Mouse (Mus musculus) embryo, embryonic 9.5 days (tissue): ENCODE results near the gene Myzap.
A peak's percentile ranks its signal among the peaks of the same experiment; 100 is the strongest.

Source experiments
- DNase-seq: peaks from one replicate; pipeline ENCODE4 v3.0.0-alpha.2; 2017; ENCODE audit errors: extremely low spot score

Gene Myzap

DNA sequence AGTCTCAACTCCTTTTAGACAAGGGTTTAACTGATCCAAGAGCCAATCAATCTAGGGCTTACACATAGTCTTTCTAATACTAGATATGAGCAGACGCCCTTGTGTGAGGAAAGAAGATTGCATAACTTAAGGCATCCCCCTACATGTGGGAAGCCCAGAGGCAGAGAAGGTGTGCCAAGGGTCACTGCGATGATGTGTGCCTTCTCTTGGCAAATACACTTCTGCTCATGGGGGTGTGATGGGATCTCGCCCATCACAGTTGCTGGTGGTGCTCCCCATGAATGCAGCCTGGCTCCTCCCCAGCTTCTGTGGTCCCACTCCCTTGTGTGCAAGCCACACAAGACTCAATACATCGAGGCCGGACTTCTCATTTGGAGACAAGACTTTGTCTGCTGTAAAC lies 47.3 kb downstream of the Myzap start:
- no peak for DNase-seq

DNA sequence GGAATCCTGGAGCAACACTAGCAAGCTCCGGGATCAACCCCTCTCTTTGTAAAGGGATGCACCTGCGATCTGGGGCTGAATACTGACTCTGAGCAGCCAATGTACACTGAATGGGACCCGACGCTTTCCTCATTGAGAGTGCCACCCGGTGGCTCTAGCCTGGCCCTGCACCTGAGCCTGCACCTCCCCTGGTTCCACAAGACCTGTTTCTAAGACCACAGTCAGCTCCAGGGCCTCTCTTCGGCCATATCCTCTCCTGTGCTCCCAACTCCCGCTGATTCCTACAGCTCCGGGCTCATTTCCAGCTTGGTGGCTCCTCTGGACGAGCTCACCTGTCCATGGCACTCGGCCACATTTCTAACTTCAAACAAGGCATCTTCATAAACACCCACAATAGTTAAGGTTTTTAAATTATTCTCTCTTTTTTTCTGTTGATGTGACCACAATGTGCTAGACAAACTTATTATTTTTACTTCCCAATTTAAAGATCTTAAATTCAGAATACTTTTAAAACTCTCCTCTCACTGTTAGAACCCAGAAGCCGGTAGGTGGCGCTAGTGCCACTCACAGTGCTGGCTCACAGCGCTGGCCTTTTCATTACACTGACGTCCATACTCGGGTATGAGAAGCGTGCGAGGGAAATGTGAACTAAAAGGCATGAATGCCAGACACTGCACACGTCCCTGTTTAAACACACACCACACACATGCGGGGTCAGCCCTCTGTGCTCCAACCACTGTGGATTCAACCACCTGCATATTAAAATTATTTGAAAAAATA lies 48.5 kb downstream of the Myzap start:
- DNase-seq, result peak; percentile 71

DNA sequence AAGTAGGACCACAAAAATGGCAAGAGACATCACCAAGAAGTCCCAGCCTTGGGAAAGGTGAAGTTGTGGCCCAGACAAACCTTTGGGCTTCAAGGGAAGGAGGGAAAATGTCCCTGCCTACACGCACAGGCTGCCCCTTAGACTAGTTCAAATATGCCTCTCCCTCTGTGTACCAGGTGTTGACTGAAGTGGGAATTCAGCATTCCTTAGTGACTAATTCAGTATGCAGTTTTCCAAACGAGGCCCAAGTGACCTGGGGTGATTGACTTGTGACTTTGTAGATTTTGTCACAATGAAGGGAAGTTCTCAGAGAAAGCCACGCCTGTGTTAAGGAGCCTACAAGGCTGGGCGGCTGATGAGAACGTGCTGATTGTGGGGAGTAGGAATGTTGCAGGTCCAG lies 49.9 kb downstream of the Myzap start:
- no peak for DNase-seq

DNA sequence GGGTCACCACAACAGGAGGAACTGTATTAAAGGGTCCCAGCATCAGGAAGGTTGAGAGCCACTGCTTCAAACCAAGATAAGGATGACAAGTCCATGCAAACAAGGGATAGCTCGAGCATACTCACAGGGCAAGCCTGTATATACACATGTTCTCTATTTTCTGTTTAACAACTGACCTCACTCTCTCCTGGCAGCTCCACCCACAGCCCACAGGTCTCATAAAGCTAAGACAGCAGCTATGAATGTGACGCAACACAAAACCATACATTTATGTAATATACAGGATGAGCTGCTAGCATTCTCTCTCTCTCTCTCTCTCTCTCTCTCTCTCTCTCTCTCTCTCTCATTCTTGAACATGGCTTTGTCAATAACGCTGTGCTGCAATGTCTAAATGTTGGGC lies 51.4 kb downstream of the Myzap start:
- no peak for DNase-seq

DNA sequence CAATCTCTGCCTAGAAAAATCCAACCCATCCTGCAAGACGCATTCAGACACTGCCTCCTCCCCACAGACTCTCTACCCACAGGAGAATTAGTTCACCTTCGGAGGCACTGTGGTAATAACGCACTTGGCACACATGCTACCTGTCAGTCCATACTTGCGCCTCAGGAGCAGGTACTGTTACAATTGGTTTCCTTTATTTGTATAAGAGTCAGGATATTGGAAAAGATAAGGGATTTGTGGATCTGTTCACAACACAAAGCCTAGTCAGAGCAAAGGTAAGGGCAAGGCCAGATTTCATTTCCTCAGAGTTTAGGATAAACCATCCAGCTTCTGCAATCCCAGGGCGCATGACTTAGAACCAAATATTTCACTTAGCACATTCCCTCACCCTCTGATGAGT lies 56.4 kb downstream of the Myzap start:
- no peak for DNase-seq

DNA sequence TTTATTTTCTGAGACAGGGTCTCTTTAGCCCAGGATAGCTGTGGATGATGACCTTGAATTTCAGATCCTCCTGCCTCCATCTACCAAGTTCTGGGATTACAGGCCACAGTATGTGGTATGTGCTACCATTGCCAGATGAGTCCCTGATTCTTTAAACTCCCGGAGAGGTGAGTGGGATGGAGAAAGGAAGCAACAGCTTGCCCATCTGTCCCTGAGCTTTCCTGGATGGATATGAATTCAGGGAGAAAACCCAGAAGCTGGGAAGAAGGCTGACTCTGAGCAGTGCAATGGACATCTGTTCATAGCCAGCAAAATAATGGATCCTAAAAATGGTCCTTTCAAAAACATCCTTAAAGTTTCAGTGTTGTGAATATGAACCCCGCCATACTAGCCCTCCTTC lies 57.1 kb downstream of the Myzap start:
- DNase-seq, result no peak

DNA sequence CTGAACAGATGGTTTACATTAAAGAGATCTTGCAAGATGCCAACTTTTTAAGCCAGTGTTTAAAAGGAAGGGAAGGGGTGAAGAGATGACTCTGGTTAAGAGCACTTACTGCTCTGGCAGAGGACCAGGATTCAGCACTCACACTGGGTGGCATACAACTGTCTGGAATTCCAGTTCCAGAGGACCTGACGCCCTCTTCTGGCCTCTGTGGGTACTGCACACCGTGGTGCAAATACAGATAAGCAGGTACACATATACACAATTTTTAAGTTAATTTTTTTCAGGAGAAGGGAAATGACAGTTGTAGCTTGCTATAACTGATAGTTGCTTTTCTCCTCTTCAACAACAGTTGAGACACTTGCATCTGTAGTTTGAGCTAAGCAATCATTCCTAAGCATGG lies 62.2 kb downstream of the Myzap start:
- no peak for DNase-seq

DNA sequence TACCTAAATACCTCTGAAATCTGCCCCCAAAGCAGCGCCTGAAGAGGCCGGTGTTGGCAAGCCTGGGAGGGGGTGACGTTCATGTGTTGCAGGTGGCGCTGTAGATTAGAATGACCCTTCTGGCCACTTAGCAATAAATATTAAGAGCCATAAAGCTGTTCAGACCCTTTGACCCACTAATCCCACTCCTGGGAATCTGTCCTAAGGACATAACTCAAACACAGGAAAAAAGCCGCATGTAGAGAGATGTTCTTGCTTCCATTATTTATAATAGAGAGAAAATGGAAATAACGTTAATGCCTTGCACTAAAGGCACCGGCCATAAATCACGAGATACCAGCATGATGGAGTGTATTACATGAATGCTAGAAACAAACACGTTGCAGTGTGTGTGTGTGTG lies 64.7 kb downstream of the Myzap start:
- peak; percentile 44 for DNase-seq

DNA sequence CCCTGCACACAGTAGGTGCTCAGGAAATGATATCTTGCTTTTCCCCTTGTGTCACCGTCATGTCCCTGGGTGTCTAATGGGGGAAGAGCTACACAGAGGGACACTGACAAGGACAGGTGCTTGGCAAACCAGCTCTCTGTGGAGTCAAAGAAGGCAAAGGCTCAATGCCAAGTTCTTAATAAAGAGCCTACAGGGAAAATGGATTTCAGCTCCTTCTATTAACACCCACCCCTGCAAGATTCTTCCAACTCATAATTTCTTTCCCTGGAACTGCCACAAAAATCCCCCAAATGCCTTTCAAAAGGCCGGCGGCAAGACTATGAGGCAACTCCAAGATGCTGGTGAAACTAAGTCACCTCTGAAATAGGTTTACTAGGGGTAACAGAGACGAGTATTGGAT lies 68.3 kb downstream of the Myzap start:
- DNase-seq, result no peak

DNA sequence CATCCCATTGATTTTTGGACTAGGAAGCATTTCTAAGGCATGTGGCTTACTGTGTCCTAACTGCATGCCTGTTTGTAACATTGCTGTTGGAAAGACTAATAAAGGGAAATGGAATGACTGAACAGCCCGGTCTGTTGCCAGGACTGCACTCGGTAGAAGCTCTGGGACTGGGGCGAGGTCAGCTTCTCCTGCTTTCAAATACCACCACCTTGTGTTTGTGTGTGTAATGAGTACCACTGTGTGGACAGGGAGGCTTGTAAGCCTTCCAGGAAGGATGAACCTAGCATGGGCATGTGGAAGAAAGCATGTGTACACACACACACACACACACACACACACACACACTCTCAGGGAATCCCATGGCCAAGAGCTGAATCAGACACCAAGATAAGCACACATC lies 72.3 kb downstream of the Myzap start:
- DNase-seq, result no peak

DNA sequence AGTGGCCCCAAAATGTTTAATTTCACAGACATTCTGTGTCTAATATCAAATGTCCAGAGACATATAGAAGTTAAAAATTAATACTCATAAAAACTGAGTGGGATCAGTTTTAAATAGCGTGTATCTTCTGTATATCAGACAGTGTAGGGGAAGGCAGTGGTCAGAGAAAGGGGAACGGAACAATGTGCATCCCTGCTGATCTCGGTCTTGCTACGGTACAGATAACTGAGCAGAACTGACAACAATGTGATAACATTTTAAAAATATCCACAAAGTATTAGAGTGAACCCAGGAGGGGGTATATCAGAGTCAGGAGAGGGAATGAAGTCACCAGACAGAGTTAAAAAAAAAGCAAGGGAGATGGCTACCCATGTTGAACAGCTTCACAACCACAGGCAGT lies 74.7 kb downstream of the Myzap start:
- no peak for DNase-seq

DNA sequence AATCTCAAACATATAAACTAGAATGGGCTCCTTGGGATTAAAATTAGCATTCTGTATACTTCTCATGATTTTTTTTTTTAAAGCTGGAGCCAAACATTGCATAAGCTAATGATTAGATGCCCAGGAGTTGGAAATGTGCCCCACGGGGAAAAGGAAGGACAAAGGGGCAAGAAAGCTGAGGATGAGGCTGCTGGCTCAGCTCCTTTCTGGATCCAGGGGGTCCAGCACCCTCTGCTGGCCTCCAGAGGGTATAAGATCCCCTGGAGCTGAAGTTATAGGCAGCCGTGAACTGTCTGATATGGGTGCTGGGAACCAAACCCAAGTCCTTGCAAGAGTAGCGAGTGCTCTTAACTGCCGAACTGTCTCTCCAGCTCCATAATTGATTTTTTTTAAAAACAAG lies 76.3 kb downstream of the Myzap start:
- no peak for DNase-seq

DNA sequence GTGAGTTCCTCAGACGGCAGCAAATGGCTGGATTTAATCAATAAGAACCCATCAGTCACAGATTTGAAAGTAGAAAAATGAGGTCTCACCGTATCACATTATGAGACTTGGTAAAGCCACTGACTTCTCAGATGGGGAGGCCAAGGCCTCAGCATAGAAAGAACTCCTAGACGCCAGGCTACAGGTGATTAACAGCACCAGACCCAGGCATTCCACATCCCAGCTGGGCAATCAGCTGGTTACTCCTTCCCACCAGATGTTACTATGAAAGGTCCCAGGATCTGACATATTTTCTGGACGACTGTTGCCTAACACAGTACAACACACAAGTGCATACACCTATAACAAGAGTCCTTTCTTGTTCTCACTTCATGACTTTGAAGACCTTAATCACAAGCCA lies 78.6 kb downstream of the Myzap start:
- DNase-seq, result no peak

DNA sequence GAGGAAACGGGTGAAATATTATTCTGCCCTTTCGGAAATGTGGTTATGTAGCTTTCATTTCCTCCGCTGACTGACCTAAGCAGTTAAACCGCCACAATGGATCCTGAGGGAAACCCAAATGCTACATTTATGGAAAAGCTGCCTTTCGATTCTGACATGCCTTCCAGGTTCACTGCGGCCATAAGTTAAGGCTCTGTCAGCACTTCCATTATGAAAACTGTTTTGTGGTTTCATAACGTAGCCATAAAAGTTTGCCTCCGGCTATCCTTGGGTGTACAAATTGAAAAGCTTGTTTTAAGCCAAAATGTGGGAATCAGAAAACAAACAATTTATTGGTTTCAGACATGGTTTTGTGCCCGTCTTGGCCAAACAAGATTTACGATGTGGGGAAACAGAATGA lies 79.3 kb downstream of the Myzap start:
- no peak for DNase-seq

DNA sequence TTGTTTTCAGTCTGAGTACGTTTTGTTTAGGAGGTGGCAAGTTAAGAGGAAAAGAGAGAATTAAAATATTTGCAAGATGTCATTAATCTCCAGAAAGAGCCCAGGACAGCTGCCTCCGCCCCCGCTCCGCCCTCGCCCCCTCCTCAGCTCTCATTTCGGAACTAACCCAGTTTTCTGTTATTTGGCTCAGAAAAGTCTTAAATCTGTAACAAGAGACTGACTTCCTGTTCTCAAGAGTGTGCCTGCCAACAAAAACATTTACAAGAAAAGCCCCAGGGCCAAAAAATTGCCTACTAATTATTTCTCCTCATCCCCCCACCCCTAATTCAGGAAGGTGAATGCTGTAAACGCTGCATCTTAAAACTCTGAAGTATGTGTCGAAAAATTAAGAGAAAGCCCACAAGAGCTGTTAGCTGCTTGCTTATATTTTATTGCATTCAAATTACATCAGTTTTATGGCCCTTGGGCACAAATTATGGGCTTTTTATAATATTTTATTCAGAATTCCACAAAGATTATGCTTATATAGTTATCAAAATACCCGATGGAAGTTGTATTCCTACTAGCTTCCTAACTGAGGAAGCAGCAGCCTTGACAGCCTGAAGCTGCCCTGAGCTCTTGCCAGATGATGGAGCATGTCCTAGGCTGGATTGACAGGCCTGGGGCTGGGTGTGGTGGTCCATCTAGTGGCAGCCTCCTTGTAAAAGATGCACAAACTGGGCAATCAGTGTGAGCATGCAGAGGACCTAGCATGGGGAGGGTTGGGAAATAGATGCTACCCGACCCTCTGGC lies 93.6 kb downstream of the Myzap start:
- DNase-seq, result no peak

DNA sequence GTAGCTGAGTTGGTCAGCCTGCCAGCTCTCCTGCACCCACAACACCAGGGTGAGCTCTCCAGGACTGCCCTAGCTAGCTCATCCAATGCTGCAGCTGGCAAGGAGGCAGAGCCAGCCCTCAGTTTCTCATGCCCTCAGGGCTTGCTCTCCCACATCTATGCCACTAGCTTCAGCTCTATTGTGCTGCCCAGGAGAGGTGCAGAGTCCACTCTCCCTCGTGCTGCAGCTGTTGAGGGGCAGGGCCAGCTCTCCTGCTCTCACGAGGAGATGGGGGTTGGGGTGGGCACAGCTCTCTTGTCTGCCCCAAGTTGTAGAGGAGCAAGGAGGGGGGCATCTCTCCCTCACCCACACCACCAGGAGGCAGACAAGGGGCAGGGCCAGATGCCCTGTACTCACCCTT lies 95.5 kb downstream of the Myzap start:
- DNase-seq, result no peak

DNA sequence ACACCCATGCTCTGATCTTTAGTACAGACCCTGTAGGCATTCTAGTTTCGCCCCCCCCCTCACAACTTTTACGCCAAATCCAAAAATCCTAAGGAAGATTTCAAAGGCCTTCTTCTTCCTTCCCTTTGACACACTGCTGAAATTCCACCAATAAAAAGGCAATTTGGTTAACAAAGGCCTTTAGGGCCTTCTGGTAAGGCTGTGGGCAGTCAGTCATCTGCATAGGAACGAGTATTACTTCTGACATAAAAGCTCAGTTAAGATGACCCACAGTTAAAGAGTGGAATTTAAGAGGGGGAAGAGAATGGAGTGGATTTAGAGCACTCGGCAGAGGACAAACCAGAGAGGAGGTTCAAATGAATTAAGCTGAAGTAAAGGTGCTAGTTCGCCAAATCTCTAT lies 98.4 kb downstream of the Myzap start:
- no peak for DNase-seq

DNA sequence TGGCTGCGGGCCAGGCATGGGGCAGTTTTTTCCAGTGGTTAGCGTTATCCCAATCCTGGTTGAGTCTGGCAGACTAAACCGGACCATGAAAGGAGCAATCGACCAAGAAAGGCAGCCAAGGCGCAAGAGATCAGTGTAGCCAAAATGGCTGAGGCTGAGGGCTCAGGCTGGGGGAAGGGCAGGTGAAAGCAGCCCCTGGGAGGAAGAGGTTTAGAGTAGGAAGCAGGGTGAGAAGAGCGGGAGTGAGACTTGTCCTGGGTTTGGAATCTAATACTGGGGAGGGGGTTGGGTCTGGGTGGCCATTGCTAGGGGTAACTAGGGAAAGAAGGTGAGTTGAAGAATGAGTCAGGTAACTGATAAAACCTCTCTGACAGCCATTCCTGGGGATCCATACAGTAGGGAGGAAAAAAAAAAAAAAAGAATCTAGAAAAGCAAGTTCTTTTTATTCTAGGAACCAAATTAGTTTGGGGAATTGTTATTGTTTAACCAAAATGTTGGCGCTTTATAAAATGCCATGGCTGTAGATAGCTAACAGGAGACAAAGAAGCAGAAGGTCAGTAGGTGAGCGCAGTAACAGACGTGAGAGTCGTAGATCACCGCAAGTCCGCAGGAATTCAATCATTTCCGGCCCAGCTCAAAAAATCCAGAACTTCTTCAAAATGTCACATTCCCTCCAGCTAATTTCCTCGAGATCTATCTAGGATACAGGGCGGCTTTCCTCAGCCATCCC lies 99.7 kb downstream of the Myzap start:
- DNase-seq, result no peak

DNA sequence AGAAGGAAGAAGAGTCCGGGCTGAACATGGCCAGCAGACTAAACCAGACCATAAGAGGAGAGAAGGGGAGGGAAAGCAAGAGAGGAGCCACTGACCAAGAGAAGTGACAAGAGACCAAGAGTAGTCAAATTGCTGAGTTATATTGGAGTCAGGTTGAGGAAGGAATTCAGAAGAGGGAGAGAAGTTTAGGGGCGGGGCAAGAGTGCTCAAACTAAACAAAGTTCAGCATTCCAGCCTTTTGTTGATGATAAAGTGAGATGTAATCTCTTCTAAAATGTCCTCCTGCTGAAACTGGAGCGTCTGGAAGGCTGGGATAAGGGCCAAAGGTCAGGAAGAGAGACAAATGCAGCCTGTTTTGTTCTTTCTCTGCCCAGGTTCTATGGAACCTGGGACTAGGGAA lies 102.1 kb downstream of the Myzap start:
- peak; percentile 42 for DNase-seq

DNA sequence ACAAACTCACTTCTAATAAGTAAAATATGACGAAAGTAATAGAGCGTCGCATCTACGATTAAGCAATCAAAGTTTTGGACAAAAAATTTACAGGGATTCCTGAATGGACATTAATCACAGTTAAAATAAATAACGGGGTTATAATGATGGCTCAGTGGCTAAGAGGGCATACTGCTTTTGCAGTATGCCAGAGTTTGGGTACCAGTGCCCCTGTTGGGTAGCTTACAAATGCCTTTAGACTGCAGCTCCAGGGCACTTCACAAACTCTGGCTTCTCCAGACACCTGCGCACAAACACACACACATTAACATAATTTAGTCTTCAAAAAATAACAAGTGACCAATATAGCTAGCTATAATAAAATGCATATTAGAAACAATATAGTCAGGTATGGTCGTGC lies 106.0 kb downstream of the Myzap start:
- no peak for DNase-seq

DNA sequence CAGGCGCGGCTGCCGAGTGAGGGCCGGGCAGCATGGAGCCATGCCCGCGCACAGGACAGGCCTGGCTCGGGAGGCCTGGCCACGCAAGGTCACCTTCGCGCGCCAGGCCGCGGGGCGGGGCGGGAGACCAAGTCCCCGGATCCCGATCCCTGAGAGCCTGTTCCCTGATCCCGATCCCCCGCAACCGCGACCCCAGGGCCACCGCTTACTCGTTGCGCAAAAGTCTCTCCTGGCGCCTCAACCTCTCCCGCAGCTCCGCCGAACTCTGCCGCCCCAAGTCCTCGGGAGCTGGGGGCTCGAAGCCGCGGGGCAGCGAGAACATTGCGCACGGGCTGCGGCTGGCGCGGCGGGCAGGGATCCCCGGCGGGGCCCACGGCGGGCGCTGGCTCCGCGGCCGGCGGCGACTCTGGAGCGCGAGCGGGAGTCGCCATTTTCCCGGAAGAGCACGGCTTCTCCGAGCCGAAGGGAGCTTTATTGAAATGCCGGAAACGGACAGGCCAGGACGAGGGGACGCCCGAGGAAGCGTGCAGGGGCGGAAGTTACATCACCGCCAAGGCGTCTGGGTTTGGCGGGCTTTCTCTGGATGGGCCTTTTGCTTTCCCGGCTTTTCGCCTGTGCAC lies 106.6 kb downstream of the Myzap start, which contains the start of gene Polr2m:
Gene Polr2m, minus strand, starts transcription at position 461 of the 620 bp plus-strand sequence.
- DNase-seq, result peak; percentile 98

DNA sequence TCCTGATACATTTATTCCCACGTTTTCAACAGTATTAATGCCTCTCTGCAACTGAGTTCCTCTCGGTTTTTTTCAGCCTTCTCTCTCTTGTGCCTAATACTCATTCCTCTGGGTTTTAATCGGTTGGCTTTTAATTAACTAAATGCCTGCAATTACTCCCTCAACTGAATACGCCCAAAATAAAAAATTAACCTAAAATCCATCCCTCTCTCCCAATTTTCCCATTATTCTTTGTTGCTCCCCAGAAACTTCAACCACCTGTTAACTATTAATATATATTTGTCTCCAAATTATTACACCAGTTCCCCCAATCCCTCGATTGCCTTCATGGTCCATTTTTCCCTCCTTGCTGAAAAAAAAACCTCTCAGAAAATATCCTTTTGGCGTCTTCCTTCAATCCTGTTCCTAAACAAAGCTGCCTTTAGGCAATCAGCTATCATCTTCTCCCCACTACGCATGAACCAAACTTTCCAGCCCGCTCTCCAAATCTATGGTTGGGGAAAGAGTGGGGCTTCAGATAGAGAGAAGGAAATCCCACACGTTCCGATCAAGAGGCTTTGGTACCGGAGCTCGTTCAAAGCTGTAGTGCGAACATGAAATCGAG lies 107.2 kb downstream of the Myzap start:
- no peak for DNase-seq
